Mouse (Mus musculus) bone marrow, adult 2 months (tissue): Measurements from ENCODE around the gene Tspan18. TPM values are rescaled to one million over a fixed set of nuclear protein-coding genes. Genes with fewer than 3 reads are reported as not detected.

Experiments
- H3K27ac ChIP-seq: fragments of 200-500 bp; 2 replicates; pipeline ENCODE4 v1.5.1; 2012; ENCODE audit warnings: low read depth, mild to moderate bottlenecking, control low read depth, inconsistent platforms, low read length; ENCODE audit not compliant: control insufficient read depth, poor library complexity, insufficient read depth
- H3K4me1 ChIP-seq: fragments of 200-500 bp; 2 replicates; pipeline ENCODE4 v1.6.1; 2011; ENCODE audit warnings: low read length; ENCODE audit not compliant: control insufficient read depth, insufficient read depth
- H3K4me3 ChIP-seq: fragments of 200-500 bp; replicated peaks from 2 replicates; pipeline ENCODE3; 2011; ENCODE audit warnings: mild to moderate bottlenecking, low read depth, low read length, control low read depth; ENCODE audit not compliant: control insufficient read depth
- CTCF ChIP-seq: fragments of 200-500 bp; IDR thresholded peaks from 2 replicates; pipeline ENCODE4 v1.5.1; 2011; ENCODE audit warnings: low read length, control low read depth; ENCODE audit not compliant: control insufficient read depth, insufficient read depth
- POLR2A ChIP-seq: fragments of 200-500 bp; IDR thresholded peaks from 2 replicates; pipeline ENCODE4 v1.6.1; 2011; ENCODE audit warnings: low read depth, mild to moderate bottlenecking, control low read depth, low read length, borderline replicate concordance; ENCODE audit not compliant: control insufficient read depth
- WGBS: fragments of 180-500 bp; shearing (Covaris S2); methylation state at CpG from one replicate; pipeline ENCODE4 v1.1.7; 2018; 5-methylcytosine and 5-hydroxymethylcytosine counted together
- polyA plus RNA-seq: library from polyadenylated mRNA; stranded (reverse); fragments of >200 nt; gene quantifications from 2 replicates; pipeline ENCODE4 v1.2.4, GENCODE M21; 2011; ENCODE audit warnings: low replicate concordance; ENCODE audit not compliant: missing spikeins, insufficient read depth, insufficient read length

Gene Tspan18
- polyA plus RNA-seq, 1 experiment: 0.52 TPM

GRCm38 (mm10) chr2:93270083-93270482 is 64.2 kb downstream of the Tspan18 start:
- Histone ChIP-seq H3K4me3 (no peak overlapping the region), H3K27ac (no peak overlapping the region), H3K4me1 (no peaks in the 10 kb centered on the region)
- 58% methylated on average over 5 of the region's 5 CpGs for WGBS
- no peak for TF ChIP-seq POLR2A
- TF ChIP-seq CTCF: no peak

- TF ChIP-seq POLR2A: no peak
- H3K4me1 ChIP-seq: no peaks in the 10 kb centered on the region
- 87% methylated on average over 10 of the region's 10 CpGs for WGBS
- H3K4me3 ChIP-seq: no peak overlapping the region
- H3K27ac ChIP-seq: no peak overlapping the region
Observed at GRCm38 (mm10) chr2:93269611-93270010, 64.7 kb downstream of the Tspan18 start.

GRCm38 (mm10) chr2:93268711-93269270 is 65.5 kb downstream of the Tspan18 start:
- WGBS: 69% methylated on average over 3 of the region's 3 CpGs
- Histone ChIP-seq H3K4me3 (no peak overlapping the region), H3K4me1 (no peaks in the 10 kb centered on the region), H3K27ac (no peak overlapping the region)
- TF ChIP-seq POLR2A: no peak
- TF ChIP-seq CTCF: no peak

GRCm38 (mm10) chr2:93267791-93268190 is 66.5 kb downstream of the Tspan18 start:
- TF ChIP-seq POLR2A (no peak), CTCF (no peak)
- H3K4me3 ChIP-seq: no peak overlapping the region
- 52% methylated on average over 4 of the region's 4 CpGs for WGBS

GRCm38 (mm10) chr2:93266565-93267169 is 67.6 kb downstream of the Tspan18 start:
- TF ChIP-seq CTCF (no peak), POLR2A (no peak)
- 75% methylated on average over 7 of the region's 7 CpGs for WGBS
- Histone ChIP-seq H3K27ac (no peak overlapping the region), H3K4me3 (no peak overlapping the region), H3K4me1 (no peaks in the 10 kb centered on the region)

More at GRCm38 (mm10) chr2:93267791-93268190, 66.5 kb downstream of the Tspan18 start:
- H3K4me1 ChIP-seq: no peaks in the 10 kb centered on the region
- H3K27ac ChIP-seq: no peak overlapping the region

- H3K4me3 ChIP-seq: no peak overlapping the region
- H3K27ac ChIP-seq: no peak overlapping the region
- TF ChIP-seq CTCF: no peak
- no peak for TF ChIP-seq POLR2A
- H3K4me1 ChIP-seq: no peaks in the 10 kb centered on the region
- WGBS: 62% methylated on average over 5 of the region's 5 CpGs
Observed at GRCm38 (mm10) chr2:93262291-93263285, 71.7 kb downstream of the Tspan18 start.

GRCm38 (mm10) chr2:93261521-93262290 is 72.6 kb downstream of the Tspan18 start:
- 58% methylated on average over 6 of the region's 6 CpGs for WGBS
- H3K27ac ChIP-seq: no peak overlapping the region
- TF ChIP-seq POLR2A: no peak
- TF ChIP-seq CTCF: no peak
- H3K4me1 ChIP-seq: no peaks in the 10 kb centered on the region
- H3K4me3 ChIP-seq: no peak overlapping the region
